Mouse (Mus musculus): ENCODE results near the gene Abca4. TPM values are rescaled to one million over a fixed set of nuclear protein-coding genes. Genes with fewer than 3 reads are reported as not detected.

Abca4 gene
- polyA plus RNA-seq, 2 experiments from 2014 or later: not detected

DNA sequence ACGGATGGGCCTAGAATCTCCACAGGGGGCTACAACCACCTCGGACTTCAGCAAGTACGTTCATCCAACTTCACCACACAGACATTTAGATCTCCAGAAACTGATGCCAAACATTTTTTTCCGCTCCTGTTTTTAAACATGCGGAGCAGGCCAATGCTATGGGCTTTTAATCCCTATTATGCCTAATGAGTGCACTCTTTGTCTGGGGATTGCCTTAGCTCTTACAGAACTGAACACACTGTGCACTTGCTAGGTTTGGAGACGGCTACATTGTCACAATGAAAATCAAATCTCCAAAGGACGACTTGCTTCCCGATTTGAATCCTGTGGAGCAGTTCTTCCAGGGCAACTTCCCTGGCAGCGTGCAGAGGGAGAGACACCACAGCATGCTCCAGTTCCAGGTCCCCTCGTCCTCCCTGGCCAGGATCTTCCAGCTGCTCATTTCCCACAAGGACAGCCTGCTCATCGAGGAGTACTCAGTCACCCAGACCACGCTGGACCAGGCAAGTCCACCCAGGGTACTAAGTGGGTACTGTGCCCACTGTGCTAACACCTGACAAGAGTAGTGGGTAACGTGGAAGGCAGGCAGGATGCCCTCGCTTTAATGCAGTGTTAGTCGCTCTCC is 129.4 kb downstream of the Abca4 start:
- no peak for ATAC-seq

DNA sequence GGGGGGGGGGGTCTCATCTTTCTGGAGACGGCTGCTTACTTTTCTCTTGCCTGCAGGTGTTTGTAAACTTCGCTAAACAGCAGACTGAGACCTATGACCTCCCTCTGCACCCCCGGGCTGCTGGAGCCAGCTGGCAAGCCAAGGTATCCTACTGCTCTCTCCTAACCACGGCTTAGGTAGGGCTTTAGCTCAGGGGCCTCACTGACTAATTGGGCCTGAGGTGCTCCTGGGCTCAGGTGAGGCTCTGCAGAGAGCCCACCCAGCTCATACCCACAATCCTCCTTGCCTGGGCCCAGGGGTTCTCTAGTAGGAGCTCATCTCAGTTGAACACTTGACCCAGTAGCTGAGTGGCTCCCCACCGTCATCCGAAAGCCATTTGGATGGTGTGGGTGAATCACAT is 131.8 kb downstream of the Abca4 start:
- no peak for ATAC-seq

GRCm38 (mm10) chr3:122176706-122177390 is 132.6 kb downstream of the Abca4 start:
- no peak for ATAC-seq

- ATAC-seq: no peak
Measured at GRCm38 (mm10) chr3:122184109-122184508, 139.9 kb downstream of the Abca4 start.

- no peak for ATAC-seq
Measured at GRCm38 (mm10) chr3:122186975-122187374, 142.7 kb downstream of the Abca4 start.

DNA sequence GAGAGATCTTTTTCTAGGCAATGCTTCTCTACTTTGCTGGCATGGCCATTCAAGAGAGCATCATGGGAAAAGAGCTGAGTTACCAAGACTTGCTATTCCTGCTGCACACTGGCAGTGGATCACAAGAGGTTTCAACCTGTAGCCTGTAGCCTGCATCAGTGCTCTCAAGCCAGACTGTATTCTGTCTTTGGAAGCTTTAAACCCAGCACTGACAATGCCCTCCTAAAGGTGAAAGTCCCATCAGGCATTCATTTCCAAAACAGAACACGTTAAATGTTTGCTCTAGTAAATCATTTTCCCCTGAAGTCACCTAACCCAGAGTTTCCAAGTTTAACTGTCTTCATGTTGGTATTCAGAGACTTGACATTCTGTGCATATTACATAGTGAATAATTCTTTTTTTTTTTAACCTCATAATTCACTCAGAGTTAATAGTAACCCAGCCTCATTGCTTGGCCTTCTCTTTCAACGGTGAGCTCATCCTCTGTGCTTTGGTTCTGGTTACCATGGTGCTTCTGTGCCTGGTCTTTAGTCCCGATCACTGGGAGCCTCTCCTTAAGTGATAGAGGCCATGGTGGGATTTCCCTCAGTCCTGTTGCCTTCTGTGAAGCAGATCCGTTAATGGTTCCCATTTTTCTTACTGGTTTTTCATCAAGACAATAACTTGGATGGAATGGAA is 152.5 kb downstream of the Abca4 start:
- ATAC-seq: no peak

DNA sequence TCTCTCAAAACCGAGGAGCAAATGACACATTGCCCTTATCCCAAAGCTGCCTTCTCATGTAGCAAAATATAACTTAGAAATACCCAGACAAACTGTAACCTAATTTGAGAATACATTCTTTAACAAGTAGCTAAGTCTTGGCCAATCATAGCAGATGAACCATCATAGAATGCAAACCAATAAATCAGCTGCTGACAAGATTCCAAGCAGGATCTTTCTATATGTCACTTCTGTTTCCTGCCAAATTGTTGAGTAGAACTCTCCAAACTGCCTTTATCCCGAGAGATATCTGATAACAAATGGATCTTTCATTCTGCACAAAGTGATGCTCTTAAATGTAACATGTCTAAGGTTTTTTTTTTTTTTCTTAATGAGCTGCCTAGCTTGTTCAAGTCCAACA is 154.3 kb downstream of the Abca4 start:
- no peak for ATAC-seq

GRCm38 (mm10) chr3:122198966-122199381 is 154.7 kb downstream of the Abca4 start:
- no peak for ATAC-seq

DNA sequence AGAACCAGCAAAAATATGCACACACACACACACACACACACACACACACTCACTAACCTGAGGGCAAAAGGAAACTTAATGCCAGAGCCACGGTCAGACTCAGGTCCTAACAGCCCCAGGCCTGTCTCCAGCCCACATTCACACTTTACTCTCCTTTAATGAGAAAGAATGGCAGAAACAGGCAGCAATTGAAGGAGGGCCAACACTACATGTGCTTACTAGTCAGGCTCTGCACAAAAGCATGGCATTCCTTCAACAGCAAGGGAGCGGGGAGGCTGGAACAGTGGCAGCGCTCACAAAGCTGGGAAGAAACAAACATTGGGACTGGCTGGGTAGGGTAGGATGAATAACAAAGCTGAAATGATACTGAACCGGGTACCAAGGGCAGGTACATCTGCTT is 155.4 kb downstream of the Abca4 start:
- ATAC-seq: no peak

DNA sequence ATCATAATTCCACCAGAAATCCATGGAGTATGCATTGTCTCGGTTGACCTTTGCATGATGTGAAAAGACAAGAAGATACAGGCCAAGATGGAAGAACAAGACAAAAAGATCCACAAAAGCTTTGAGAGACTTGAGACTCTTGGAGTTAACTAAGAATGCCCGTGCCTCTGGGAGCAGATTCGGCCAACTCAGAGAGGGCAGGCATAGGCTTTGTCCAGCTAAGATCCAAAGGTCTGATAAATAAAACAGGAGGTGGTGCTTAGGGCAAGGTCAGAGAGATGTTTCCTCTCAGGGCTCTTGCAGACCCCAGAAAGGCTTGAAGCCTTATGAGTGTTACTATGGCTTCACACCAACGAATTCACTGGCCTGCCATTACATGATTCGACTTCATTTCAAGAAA is 155.8 kb downstream of the Abca4 start:
- ATAC-seq: no peak

DNA sequence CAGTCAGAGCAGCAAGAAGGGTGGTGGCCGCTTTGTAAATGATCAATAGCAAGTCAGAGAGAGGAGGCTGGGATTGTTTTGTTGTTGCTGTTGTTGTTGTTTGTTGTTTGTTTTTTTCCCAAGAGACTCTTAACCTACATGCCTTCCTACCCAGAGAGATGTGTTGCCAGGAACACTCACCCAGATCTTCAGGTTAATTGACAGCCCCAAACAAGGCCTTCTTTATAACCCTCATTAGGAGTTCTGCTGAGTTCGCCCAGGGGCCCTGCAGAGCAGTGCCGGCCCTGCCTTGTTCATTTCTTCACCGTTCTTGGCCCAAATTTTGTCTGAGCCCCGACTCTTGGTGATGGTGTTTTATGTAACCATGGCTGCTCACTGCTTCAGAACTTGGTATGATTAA is 156.2 kb downstream of the Abca4 start:
- no peak for ATAC-seq

DNA sequence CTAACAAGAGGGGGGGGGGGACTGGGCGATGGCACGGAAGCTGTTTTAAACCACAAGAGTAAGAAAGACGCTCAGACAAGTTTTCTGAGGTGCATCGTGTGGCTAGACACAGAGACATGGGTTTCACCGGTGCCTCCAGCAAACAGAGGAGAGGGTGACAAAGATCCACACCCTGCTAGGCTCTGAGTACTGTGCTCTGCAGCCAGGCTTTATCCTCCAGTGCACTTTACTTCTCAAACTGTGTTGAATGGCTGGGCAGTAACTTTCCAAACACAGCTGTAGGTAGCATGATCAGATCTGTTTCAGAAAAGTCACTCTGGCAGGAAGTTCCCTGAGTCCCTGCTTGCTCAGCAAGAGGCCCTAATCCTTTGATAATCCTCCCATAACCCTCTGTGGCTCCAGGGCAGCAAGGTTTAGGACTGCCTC is 158.1 kb downstream of the Abca4 start:
- peak; percentile 91 for ATAC-seq

- no peak for ATAC-seq
Measured at GRCm38 (mm10) chr3:122203675-122204329, 159.6 kb downstream of the Abca4 start.

- ATAC-seq: no peak
Measured at GRCm38 (mm10) chr3:122205753-122206152, 161.5 kb downstream of the Abca4 start.

DNA sequence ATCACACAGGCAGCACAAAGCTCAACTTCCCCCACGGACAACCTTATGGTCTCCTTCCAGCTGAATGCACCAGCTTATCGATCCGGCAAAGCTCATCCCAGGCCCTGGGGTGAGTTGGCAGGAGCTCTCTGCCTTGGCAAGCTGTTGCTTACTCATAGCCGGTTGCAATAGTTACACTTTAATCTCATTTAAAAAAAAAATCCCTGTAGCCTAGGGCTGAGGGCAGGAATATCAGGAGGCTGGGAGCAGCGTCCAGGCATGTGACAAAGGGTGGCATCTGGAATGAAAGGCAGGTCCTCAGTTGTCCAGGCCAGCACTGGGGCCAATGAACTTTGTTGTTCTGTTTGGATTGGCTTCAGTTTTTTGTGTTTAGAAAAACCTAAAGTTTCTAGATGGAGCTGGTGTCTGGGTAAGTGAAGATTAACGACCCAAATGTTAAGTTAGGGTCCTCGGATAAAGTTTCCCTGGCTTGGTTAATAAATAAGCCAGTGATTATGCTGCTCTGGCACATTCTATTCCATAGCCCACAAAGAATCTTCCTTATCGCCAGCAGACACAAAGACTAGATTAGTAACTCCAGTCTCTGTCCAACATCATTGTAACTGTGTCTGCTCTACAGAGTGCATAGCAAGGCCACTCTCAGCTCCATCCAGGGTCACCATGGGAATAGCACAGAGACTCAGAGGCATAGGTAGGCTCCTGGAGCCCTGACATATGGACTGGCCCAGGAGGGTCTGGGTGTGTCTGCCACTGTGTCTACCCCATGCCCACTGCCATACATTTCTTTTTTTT is 162.2 kb downstream of the Abca4 start:
- no peak for ATAC-seq

GRCm38 (mm10) chr3:122207766-122208165 is 163.5 kb downstream of the Abca4 start:
- no peak for ATAC-seq

DNA sequence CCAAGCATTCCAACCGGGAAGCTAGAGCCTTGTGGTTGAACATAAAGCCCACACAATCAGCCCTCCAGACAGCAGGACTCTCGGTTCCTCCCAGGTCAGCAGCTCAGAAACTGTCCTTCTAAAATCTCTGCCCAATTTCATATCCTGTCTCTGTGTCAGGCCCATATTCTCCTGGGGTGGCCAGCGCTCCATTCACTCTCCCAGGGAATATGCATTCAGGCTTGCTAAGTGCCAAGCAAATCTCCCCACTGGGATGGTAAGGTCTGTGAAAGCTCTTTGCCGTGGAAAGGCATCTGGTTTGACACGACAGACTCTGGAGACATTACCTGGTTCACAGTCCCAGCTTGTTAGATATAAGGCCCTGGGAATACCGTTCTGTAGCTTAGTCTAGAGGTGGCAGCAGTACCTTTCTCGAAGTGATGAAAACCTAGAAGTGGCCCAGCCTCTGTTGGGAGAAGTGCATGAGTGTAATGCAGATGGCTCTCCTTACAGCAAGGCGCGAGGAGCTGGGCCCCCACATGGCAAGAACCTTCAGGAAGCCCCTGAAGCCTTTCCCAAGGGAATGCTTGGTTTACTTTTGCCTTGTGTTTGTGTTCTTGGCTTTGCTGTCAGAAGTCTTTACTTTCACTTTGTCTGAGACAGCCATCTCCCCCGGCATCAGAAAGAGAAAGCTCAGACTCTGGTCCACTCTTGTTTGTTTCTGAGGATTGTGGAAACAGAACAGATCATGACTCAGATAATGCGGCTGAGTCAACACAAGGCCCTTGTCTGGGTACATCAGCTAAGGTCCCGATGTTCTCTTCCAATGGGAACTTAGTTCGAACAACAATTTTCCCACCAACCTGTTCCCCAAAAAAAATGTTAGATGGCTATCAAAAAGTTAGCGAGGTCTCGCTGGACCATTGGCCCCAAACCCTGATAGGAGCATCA is 164.3 kb downstream of the Abca4 start:
- ATAC-seq: no peak

DNA sequence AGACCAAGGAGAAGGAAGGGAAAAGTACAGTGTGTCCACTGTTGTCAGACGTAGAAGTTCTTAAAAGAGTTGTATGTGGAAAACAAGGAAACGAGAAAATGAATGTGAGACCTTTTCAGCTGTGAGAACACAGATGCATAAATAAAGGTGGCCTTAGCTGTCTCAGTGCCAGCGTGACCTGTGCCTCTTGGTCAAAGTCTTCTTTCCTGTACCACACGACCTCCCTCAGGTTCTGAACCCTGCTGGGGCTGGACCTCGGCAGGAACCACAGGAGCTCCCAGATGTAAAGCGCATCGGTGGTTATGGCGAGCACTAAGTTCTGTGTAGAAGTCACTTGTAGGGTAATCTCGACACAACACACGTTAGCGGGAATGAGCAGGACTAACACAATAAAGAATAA is 165.3 kb downstream of the Abca4 start:
- no peak for ATAC-seq

- ATAC-seq: no peak
Measured at GRCm38 (mm10) chr3:122210434-122210833, 166.2 kb downstream of the Abca4 start.

DNA sequence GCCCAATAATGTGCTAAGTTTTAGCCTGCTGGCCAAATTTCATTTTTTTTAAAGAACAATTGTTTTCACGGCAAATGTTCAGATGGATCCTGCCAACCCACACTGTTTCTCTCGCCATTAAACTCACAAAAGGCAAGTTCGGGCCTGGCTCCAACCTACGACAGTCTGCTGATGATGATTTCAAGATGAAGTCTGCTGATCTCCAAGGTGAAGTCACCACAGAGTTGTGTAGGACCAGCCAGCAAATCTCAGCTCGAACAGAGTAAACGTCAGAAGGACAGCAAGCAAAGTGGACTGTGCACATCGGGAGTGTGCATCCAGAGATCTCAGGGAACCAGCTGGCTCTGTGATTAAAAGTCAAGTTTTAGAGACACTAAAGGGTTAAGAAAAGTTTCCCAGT is 166.6 kb downstream of the Abca4 start:
- ATAC-seq: no peak

- ATAC-seq: no peak
Measured at GRCm38 (mm10) chr3:122211446-122212125, 167.3 kb downstream of the Abca4 start.
